Mouse (Mus musculus): ENCODE measurements around the gene Nme3. TPM values are rescaled to one million over a fixed set of nuclear protein-coding genes. Genes with fewer than 3 reads are reported as not detected.

The Nme3 gene
- total and polyA plus RNA-seq, 2 experiments, result 46.6 to 69.7 TPM

GRCm38 (mm10) chr17:24932431-24932830 lies 36.1 kb downstream of the Nme3 start:
- peaks cover 6% of the 10 kb centered on the region for H3K4me1 ChIP-seq (ENCODE audit: control insufficient read depth, insufficient read depth, low read length)
- peak; percentile 87 for DNase-seq (ENCODE audit: extremely low read depth, low read depth, low spot score)
- no peaks in the 10 kb centered on the region for H3K27me3 ChIP-seq (ENCODE audit: control insufficient read depth, insufficient read depth, low read length)
- peaks cover 6% of the 10 kb centered on the region for H3K36me3 ChIP-seq (ENCODE audit: control insufficient read depth, insufficient read depth, low read length)
- peaks cover 25% of the 10 kb centered on the region for H3K79me2 ChIP-seq (ENCODE audit: control insufficient read depth, insufficient read depth, low read length)
- TF ChIP-seq CTCF (IDR thresholded peaks at IDR 0.05; ENCODE audit: low read depth, low read length), result no peak
- no peak for TF ChIP-seq POLR2A (IDR thresholded peaks at IDR 0.05; ENCODE audit: extremely low read depth, insufficient read depth, low read length)
- H3K9ac ChIP-seq (ENCODE audit: low read depth, low read length), result no peak overlapping the region
- 31% methylated on average over 4 of the region's 4 CpGs for WGBS
- no peak overlapping the region for H3K27ac ChIP-seq (replicated peaks; ENCODE audit: insufficient read depth, low read depth, low read length)
- H3K4me3 ChIP-seq (ENCODE audit: insufficient read depth, low read depth, low read length), result no peak overlapping the region

DNA sequence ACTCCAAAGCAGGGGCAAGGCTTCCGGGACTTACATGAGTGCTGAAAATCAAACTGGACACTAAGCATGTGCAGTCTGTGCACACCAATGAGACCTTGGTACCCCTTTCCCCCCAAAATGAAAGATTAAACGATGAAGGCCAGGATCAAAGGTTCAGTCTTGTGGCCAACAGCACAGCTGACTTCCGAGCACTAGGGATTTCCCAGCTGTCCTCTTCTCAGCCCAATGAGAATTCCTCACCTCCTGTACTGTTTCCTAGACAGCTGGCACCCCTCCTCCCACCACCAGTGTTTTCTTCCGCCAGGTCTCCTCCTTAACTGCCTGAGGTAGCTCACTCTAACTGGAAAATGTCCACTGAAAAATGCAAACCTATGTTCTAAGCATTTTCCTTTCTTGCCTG lies 36.9 kb downstream of the Nme3 start:
- Histone ChIP-seq H3K27ac (replicated peaks; ENCODE audit: insufficient read depth, low read depth, low read length) (no peak overlapping the region), H3K36me3 (ENCODE audit: control insufficient read depth, insufficient read depth, low read length) (no peaks in the 10 kb centered on the region; the same call in 1 of the 2 replicates), H3K9ac (ENCODE audit: low read depth, low read length) (no peak overlapping the region), H3K27me3 (ENCODE audit: control insufficient read depth, insufficient read depth, low read length) (no peaks in the 10 kb centered on the region), H3K79me2 (ENCODE audit: control insufficient read depth, insufficient read depth, low read length) (peaks cover 25% of the 10 kb centered on the region), H3K4me3 (ENCODE audit: insufficient read depth, low read depth, low read length) (no peak overlapping the region), H3K4me1 (ENCODE audit: control insufficient read depth, insufficient read depth, low read length) (peaks cover 6% of the 10 kb centered on the region)
- TF ChIP-seq POLR2A (IDR thresholded peaks at IDR 0.05; ENCODE audit: extremely low read depth, insufficient read depth, low read length) (no peak), CTCF (IDR thresholded peaks at IDR 0.05; ENCODE audit: low read depth, low read length) (no peak)
- WGBS, result 73% methylated on average over 4 of the region's 4 CpGs
- DNase-seq (ENCODE audit: extremely low read depth, low read depth, low spot score), result no peak

- no peak overlapping the region for H3K4me3 ChIP-seq (ENCODE audit: insufficient read depth, low read depth, low read length)
- DNase-seq (ENCODE audit: extremely low read depth, low read depth, low spot score), result no peak
- H3K36me3 ChIP-seq (ENCODE audit: control insufficient read depth, insufficient read depth, low read length), result no peaks in the 10 kb centered on the region
- no peaks in the 10 kb centered on the region for H3K27me3 ChIP-seq (ENCODE audit: control insufficient read depth, insufficient read depth, low read length)
- no peak overlapping the region for H3K9ac ChIP-seq (ENCODE audit: low read depth, low read length)
- H3K27ac ChIP-seq (replicated peaks; ENCODE audit: insufficient read depth, low read depth, low read length), result no peak overlapping the region
- peaks cover 19% of the 10 kb centered on the region for H3K79me2 ChIP-seq (ENCODE audit: control insufficient read depth, insufficient read depth, low read length)
- TF ChIP-seq POLR2A (IDR thresholded peaks at IDR 0.05; ENCODE audit: extremely low read depth, insufficient read depth, low read length), result no peak
- TF ChIP-seq CTCF (IDR thresholded peaks at IDR 0.05; ENCODE audit: low read depth, low read length), result no peak
- WGBS, result 56% methylated on average over 4 of the region's 4 CpGs
- H3K4me1 ChIP-seq (ENCODE audit: control insufficient read depth, insufficient read depth, low read length), result peaks cover 6% of the 10 kb centered on the region
These were observed 38.6 kb downstream of the Nme3 start for GRCm38 (mm10) chr17:24934926-24935325.

DNA sequence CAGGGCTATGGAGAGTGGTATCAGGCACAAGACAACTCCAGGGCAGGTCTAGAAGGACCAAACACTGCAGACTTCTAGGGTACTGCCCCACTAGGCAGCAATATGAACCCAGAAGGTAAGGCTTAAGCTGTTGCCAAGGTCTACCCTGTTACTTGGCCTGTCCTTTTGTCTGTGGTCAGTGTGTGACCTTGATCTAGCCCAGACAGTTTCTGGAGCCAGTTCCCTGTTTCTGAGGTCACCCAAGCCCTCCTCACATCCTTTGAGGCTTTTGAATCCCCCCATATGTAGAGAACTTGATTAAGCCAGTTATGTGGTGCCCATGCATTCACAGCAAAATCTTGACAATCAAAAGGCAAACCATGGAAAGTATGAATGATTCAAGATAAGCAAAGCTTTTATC lies 39.4 kb downstream of the Nme3 start:
- H3K4me1 ChIP-seq (ENCODE audit: control insufficient read depth, insufficient read depth, low read length), result peaks cover 6% of the 10 kb centered on the region
- H3K4me3 ChIP-seq (ENCODE audit: insufficient read depth, low read depth, low read length), result no peak overlapping the region
- no peak for DNase-seq (ENCODE audit: extremely low read depth, low read depth, low spot score)
- no peaks in the 10 kb centered on the region for H3K27me3 ChIP-seq (ENCODE audit: control insufficient read depth, insufficient read depth, low read length)
- peaks cover 19% of the 10 kb centered on the region for H3K79me2 ChIP-seq (ENCODE audit: control insufficient read depth, insufficient read depth, low read length)
- H3K36me3 ChIP-seq (ENCODE audit: control insufficient read depth, insufficient read depth, low read length), result no peaks in the 10 kb centered on the region
- peak overlapping the region; percentile 36; the same call in 1 of the 2 replicates for H3K9ac ChIP-seq (ENCODE audit: low read depth, low read length)
- H3K27ac ChIP-seq (replicated peaks; ENCODE audit: insufficient read depth, low read depth, low read length), result no peak overlapping the region
- TF ChIP-seq POLR2A (IDR thresholded peaks at IDR 0.05; ENCODE audit: extremely low read depth, insufficient read depth, low read length) (no peak), CTCF (IDR thresholded peaks at IDR 0.05; ENCODE audit: low read depth, low read length) (no peak)

- H3K27ac ChIP-seq (replicated peaks; ENCODE audit: insufficient read depth, low read depth, low read length), result peak within 1 kb of the TSS; percentile 64
- H3K9ac ChIP-seq (ENCODE audit: low read depth, low read length), result peak within 1 kb of the TSS; percentile 76
- peaks cover 19% of the 10 kb centered on the region for H3K79me2 ChIP-seq (ENCODE audit: control insufficient read depth, insufficient read depth, low read length)
- WGBS, result under 1% methylated on average over 78 of the region's 78 CpGs
- peaks cover 6% of the 10 kb centered on the region for H3K4me1 ChIP-seq (ENCODE audit: control insufficient read depth, insufficient read depth, low read length)
- H3K36me3 ChIP-seq (ENCODE audit: control insufficient read depth, insufficient read depth, low read length), result no peaks in the 10 kb centered on the region
- peak; percentile 86 for DNase-seq (ENCODE audit: extremely low read depth, low read depth, low spot score)
- H3K27me3 ChIP-seq (ENCODE audit: control insufficient read depth, insufficient read depth, low read length), result no peaks in the 10 kb centered on the region
- TF ChIP-seq POLR2A (IDR thresholded peaks at IDR 0.05; ENCODE audit: extremely low read depth, insufficient read depth, low read length) (peak; percentile 70), CTCF (IDR thresholded peaks at IDR 0.05; ENCODE audit: low read depth, low read length) (no peak; the same call in 1 of the 2 replicates)
- peak within 1 kb of the TSS; percentile 72 for H3K4me3 ChIP-seq (ENCODE audit: insufficient read depth, low read depth, low read length)
These were observed 40.2 kb downstream of the Nme3 start, which contains the start of gene Mapk8ip3 for GRCm38 (mm10) chr17:24936259-24937237. Mapk8ip3 (minus strand) TSS chr17:24936977.

Data from liver, adult 2 months (tissue).